Mouse (Mus musculus) ES-E14 (cell line): ENCODE measurements around the gene Cyp2f2. TPM values are rescaled to one million over a fixed set of nuclear protein-coding genes. Genes with fewer than 3 reads are reported as not detected.
A peak's percentile ranks its signal among the peaks of the same experiment; 100 is the strongest.

ENCODE experiments used
- DNase-seq: peaks from one replicate; pipeline ENCODE4 v3.0.0-alpha.2; 2013; ENCODE audit warnings: low read depth, low spot score
- H3K27ac ChIP-seq: 2 replicates; pipeline ENCODE4 v1.5.1; 2012; ENCODE audit warnings: low read depth, mild to moderate bottlenecking, low read length, moderate library complexity, mixed read lengths; ENCODE audit not compliant: poor library complexity, insufficient read depth, severe bottlenecking
- H3K36me3 ChIP-seq: 2 replicates; pipeline ENCODE4 v1.6.1; 2012; ENCODE audit warnings: mild to moderate bottlenecking, low read length, moderate library complexity, mixed read lengths; ENCODE audit not compliant: control insufficient read depth, poor library complexity, insufficient read depth, severe bottlenecking
- H3K4me1 ChIP-seq, 2 experiments: fragments of 150-350 bp in 1 of 2; sonication (generic) in 1 of 2; 2 replicates each; pipeline ENCODE4 v1.6.1; 2012; ENCODE audit warnings: low read length in 2 of 2, mild to moderate bottlenecking in 1 of 2, mixed read lengths in 1 of 2; ENCODE audit not compliant: control insufficient read depth in 2 of 2, insufficient read depth in 2 of 2, poor library complexity in 1 of 2
- H3K4me3 ChIP-seq, 2 experiments: fragments of 150-350 bp in 1 of 2; sonication (generic) in 1 of 2; 2 replicates each; pipeline ENCODE4 v1.5.1; 2012; ENCODE audit warnings: low read length in 2 of 2, low read depth in 1 of 2, mild to moderate bottlenecking in 1 of 2, mixed read lengths in 1 of 2; ENCODE audit not compliant: insufficient read depth in 1 of 2, poor library complexity in 1 of 2, severe bottlenecking in 1 of 2
- H3K9ac ChIP-seq: 2 replicates; pipeline ENCODE4 v1.6.1; 2012; ENCODE audit warnings: low read depth, mild to moderate bottlenecking, low read length, mixed read lengths; ENCODE audit not compliant: poor library complexity, insufficient read depth, severe bottlenecking
- H3K9me3 ChIP-seq: fragments of 150-350 bp; sonication (generic); 2 replicates; pipeline ENCODE4 v1.6.1; 2012; ENCODE audit warnings: low read depth, mild to moderate bottlenecking, low read length; ENCODE audit not compliant: control insufficient read depth, insufficient read depth
- CHD2 ChIP-seq: IDR thresholded peaks from 2 replicates; pipeline ENCODE4 v1.6.1; 2014; ENCODE audit warnings: mild to moderate bottlenecking, low read depth, low read length, inconsistent platforms
- HCFC1 ChIP-seq: IDR thresholded peaks from 2 replicates; pipeline ENCODE4 v1.6.1; 2012; ENCODE audit warnings: low read length, inconsistent platforms, borderline replicate concordance; ENCODE audit not compliant: insufficient read depth
- MAFK ChIP-seq: IDR thresholded peaks from 2 replicates; pipeline ENCODE4 v1.6.1; 2014; ENCODE audit warnings: mild to moderate bottlenecking, low read depth, low read length, inconsistent platforms; ENCODE audit not compliant: insufficient read depth
- ZC3H11A ChIP-seq: IDR thresholded peaks from 2 replicates; pipeline ENCODE4 v1.6.1; 2012; ENCODE audit warnings: low read depth, mild to moderate bottlenecking, inconsistent platforms, low read length, borderline replicate concordance
- ZNF384 ChIP-seq: IDR thresholded peaks from 2 replicates; pipeline ENCODE4 v1.6.1; 2012; ENCODE audit warnings: low read depth, low read length, inconsistent platforms
- in situ Hi-C, 2 experiments: fragments of 600-800 bp; cut with MboI; formaldehyde crosslinking; loops; one replicate each; pipeline ENCODE4 v1.15.1; 2025; ENCODE audit warnings: low sequenced_read_pairs in 2 of 2, inconsistent platforms in 1 of 2; ENCODE audit not compliant: unreplicated experiment in 2 of 2
- total RNA-seq: library from RNA; depleted of rRNA; stranded (reverse); fragments of 300-350 nt; gene quantifications from 2 replicates; pipeline ENCODE4 v1.2.3, GENCODE M21; 2012

The Cyp2f2 gene
- total RNA-seq, 1 experiment = not detected

DNA sequence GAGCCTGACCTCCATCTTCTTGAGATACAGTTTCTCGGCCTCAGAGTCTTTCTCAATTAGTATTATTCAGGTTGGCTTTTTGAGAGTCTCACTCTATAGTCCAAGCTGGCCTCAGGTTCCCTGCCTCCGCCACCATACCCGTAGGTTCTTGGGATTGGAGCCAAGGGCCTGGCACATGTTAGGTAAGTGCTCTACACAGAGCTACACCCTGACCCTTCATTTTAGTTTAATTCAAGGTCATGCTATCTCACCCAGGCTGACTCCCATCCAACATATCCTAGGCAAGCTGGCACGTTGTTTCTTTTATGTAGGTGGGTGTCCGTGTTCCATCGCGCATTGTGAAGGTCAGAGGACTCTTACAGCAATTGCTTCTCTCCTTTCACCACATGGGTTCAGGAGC lies 55.2 kb downstream of the Cyp2f2 start:
- Histone ChIP-seq H3K4me1 (peaks cover 4 to 18% of the 10 kb centered on the region in 2 experiments; a peak in 3 of 4 replicates), H3K36me3 (peaks cover 9% of the 10 kb centered on the region), H3K4me3 (0 out of 4 replicates have a peak overlapping the region, but pooled peaks of 1 of the 2 experiments have one; percentile 11), H3K9ac (no peak overlapping the region; the same call in 1 of the 2 replicates), H3K9me3 (no peaks in the 10 kb centered on the region), H3K27ac (no peak overlapping the region)
- in situ Hi-C loops = no loop called here
- DNase-seq = no peak
- no peak for TF ChIP-seq ZNF384
- TF ChIP-seq HCFC1 = no peak
- TF ChIP-seq MAFK = no peak
- TF ChIP-seq ZC3H11A = no peak
- no peak for TF ChIP-seq CHD2

DNA sequence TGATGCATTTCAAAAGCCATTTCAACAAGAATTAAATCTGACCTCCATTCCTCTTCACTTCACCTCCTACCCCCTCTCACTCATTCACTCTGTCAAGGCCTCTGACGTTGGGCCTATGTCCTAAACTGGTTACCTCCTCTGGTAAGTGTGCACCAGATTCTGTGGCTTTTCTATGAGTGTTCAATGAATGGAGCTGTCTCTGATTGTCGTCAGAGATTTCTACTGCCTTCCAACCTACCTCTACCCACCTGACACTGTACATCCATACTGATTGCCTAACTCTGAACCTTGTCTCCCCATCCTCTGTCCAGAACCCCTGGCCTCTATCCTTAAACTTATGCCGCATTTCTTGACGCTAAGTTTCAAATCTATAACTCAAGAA lies 58.2 kb downstream of the Cyp2f2 start:
- Histone ChIP-seq H3K27ac (no peak overlapping the region), H3K4me1 (peaks cover 10 to 30% of the 10 kb centered on the region in 2 experiments), H3K9me3 (no peaks in the 10 kb centered on the region), H3K9ac (peak overlapping the region; percentile 60; the same call in 1 of the 2 replicates), H3K4me3 (peak overlapping the region; percentile 63 to 93), H3K36me3 (peaks cover 2% of the 10 kb centered on the region; the same call in 1 of the 2 replicates)
- TF ChIP-seq ZC3H11A = no peak
- TF ChIP-seq ZNF384 = no peak
- no peak for TF ChIP-seq HCFC1
- TF ChIP-seq MAFK = no peak
- DNase-seq = no peak
- in situ Hi-C loops = no loop called here

DNA sequence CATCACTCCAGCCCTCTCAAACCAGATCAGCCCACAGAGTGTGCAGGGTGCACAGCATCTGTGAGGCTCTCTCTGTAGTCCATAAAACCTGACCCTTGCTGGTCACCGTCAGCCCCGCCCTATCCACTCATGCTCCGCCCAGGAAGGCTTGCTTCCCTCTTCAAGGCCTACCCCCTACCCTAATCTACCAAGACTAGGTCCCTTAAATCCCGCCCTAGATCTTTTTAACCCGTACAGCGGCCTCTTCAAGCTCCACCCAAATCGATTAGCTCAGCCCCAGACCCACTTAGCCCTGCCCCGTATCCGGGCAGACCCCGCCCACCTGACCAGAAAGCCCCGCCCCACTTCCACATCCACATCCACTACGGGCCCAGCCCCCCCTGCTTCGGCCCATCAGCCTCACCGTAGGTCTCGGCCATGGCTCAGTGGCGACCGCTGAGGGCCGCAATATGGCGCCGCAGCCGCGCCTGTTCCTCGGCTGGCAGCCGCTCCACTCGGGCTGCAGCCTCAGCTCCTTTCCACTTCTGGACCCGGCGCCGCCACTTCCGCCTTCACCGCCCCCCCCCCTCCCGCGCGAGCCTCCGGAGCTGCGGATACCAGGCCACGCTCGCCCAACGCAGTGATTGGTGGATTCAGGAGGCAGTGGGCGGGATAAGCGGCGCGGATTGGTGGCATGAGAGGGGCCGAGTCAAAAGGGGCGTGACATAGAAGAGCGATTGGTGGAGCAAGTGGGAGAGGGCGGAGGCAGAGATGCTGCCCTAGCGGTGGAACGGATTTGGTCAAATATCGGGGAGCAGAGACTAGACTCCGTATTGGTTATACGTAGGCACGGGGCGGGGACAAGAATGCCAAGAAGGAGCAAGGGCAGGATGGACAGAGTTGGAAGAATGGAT lies 58.9 kb downstream of the Cyp2f2 start, which contains the start of gene Rab4b:
Gene Rab4b (minus strand): TSS at position 573 of the 893 bp plus-strand sequence.
- Histone ChIP-seq H3K4me1 (peaks cover 10 to 30% of the 10 kb centered on the region in 2 experiments), H3K9ac (peak within 1 kb of the TSS; percentile 88), H3K36me3 (peaks cover 2% of the 10 kb centered on the region; the same call in 1 of the 2 replicates), H3K9me3 (no peaks in the 10 kb centered on the region), H3K27ac (peak within 1 kb of the TSS; percentile 88), H3K4me3 (peak within 1 kb of the TSS; percentile 89 to 93)
- no peak for TF ChIP-seq MAFK
- no peak for TF ChIP-seq ZNF384
- no peak for TF ChIP-seq HCFC1
- no peak for TF ChIP-seq ZC3H11A
- TF ChIP-seq CHD2 = peak; percentile 86
- in situ Hi-C loops = no loop called here
- peak; percentile 98 for DNase-seq

DNA sequence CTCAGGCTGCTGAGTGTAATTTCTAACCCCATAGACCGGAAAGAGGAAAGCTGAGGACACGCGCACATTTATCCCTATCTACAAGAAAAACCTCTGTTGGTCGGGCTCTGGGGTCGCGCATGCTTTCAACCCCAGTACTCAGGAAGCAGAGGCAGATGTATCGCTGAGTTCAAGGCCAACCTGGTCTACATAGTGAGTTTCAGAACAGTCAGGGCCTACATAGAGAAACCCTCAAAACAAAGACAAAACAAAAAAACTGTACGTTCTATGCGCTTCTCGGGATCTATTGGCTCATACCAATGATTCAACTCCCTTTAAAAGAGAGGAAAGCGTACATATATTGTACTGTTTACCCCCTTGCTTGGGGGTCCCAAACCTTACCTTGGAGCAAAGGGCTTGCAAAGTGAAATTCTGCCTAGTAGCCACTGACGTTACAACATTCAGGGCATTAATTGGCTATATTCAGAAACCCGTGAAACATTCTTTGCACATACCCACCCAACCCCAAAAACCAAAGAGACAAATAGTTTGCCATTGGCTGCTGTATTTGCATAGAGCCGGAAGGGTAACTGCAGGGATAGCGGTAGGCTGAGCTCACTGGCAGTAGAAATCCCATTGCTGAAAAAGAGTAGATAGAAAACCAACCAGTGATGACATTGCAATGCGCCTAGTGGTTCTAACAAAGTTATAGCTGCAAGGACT lies 59.7 kb downstream of the Cyp2f2 start:
- H3K9me3 ChIP-seq = no peaks in the 10 kb centered on the region
- peaks cover 8 to 22% of the 10 kb centered on the region in 2 experiments for H3K4me1 ChIP-seq
- DNase-seq = no peak
- H3K9ac ChIP-seq = peak overlapping the region; percentile 72
- H3K36me3 ChIP-seq = peaks cover 3% of the 10 kb centered on the region
- TF ChIP-seq ZC3H11A (no peak), MAFK (no peak), CHD2 (no peak), ZNF384 (no peak), HCFC1 (no peak)
- in situ Hi-C loops = no loop called here
- H3K27ac ChIP-seq = peak overlapping the region; percentile 83
- H3K4me3 ChIP-seq = peak overlapping the region; percentile 64 to 83
